Mouse (Mus musculus) mouse embryonic stem cell (cell line): Measurements from ENCODE around the gene Apold1.

Experiments
- in situ Hi-C, 2 experiments: fragments of 300-500 bp; cut with MboI; formaldehyde crosslinking; loops; 1 replicate in 1 of 2; 3 replicates in 1 of 2; pipeline ENCODE4 v1.14.3; 2019 to 2020; ENCODE audit warnings: low sequenced_read_pairs in 2 of 2, low pct_unique_long_range_greater_than_20kb in 1 of 2, mixed read lengths in 1 of 2; ENCODE audit not compliant: unreplicated experiment in 1 of 2

The Apold1 gene

GRCm38 (mm10) chr6:134966681-134967080, 14.8 kb upstream of the Apold1 start:
- in situ Hi-C loops = no loop called here

GRCm38 (mm10) chr6:134968326-134968725, 13.2 kb upstream of the Apold1 start:
- in situ Hi-C loops = no loop called here

- in situ Hi-C loops = no loop called here
Observed at GRCm38 (mm10) chr6:134969498-134969897, 12.0 kb upstream of the Apold1 start.

- in situ Hi-C loops = no loop called here
Observed at GRCm38 (mm10) chr6:134972096-134972495, 9.4 kb upstream of the Apold1 start.

GRCm38 (mm10) chr6:134976628-134977027, 4.9 kb upstream of the Apold1 start:
- in situ Hi-C loops = no loop called here

GRCm38 (mm10) chr6:134983529-134984370, 2.2 kb downstream of the Apold1 start:
- in situ Hi-C loops = no loop called here

- in situ Hi-C loops = no loop called here
Observed at GRCm38 (mm10) chr6:134984748-134985147, 3.2 kb downstream of the Apold1 start.

GRCm38 (mm10) chr6:134988377-134988776, 6.9 kb downstream of the Apold1 start:
- in situ Hi-C loops = no loop called here

GRCm38 (mm10) chr6:134990674-134991073, 9.2 kb downstream of the Apold1 start:
- in situ Hi-C loops = no loop called here

- in situ Hi-C loops = no loop called here
Observed at GRCm38 (mm10) chr6:134994031-134994651, 12.6 kb downstream of the Apold1 start.

GRCm38 (mm10) chr6:134994985-134995384, 13.5 kb downstream of the Apold1 start:
- in situ Hi-C loops = no loop called here

- in situ Hi-C loops = no loop called here
Observed at GRCm38 (mm10) chr6:134996918-134997317, 15.4 kb downstream of the Apold1 start.

- in situ Hi-C loops = no loop called here
Observed at GRCm38 (mm10) chr6:134998076-134998475, 16.6 kb downstream of the Apold1 start.

GRCm38 (mm10) chr6:134998781-134999180, 17.3 kb downstream of the Apold1 start:
- in situ Hi-C loops = no loop called here

GRCm38 (mm10) chr6:135000272-135000671, 18.8 kb downstream of the Apold1 start:
- in situ Hi-C loops = no loop called here

- in situ Hi-C loops = no loop called here
Observed at GRCm38 (mm10) chr6:135001991-135002390, 20.5 kb downstream of the Apold1 start.

GRCm38 (mm10) chr6:135006372-135006771, 24.9 kb downstream of the Apold1 start:
- in situ Hi-C loops = no loop called here

GRCm38 (mm10) chr6:135011048-135011733, 29.7 kb downstream of the Apold1 start, which contains the start of gene Ddx47:
Gene Ddx47 (plus strand): TSS chr6:135011612.
- in situ Hi-C loops = loop anchor here in 1 of 2 experiments (10.0 kb wide), 1 partner anchor 134 kb away; no protein-coding TSS in a partner anchor

GRCm38 (mm10) chr6:135011734-135012116, 30.2 kb downstream of the Apold1 start:
- in situ Hi-C loops = loop anchor here in 1 of 2 experiments (10.0 kb wide), 1 partner anchor 133 kb away; no protein-coding TSS in a partner anchor
